Mouse (Mus musculus): ENCODE results near the gene P2rx4. TPM values are rescaled to one million over a fixed set of nuclear protein-coding genes. Genes with fewer than 3 reads are reported as not detected.

Gene P2rx4
- polyA plus RNA-seq, 1 experiment from 2014 or later, result 19.2 TPM

DNA sequence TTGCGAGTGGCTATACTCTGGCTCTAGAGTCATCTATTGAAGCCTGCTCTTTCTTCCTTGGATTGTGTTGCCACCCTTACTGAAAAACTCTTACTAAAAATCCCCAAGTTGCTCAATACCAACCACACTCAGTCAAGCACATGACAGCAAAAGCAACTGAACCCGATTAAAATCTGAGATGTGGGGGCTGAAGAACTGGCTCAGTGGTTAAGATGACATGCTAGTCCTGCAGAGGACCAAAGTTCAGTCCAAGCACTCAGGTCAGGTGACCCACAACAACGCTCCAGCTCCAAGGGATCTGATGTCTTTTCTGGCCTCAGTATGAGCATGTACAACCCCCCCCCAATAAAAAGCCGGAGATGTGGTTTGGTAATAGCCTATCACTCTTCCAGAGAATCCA, 2.8 kb upstream of the P2rx4 start:
- WGBS, result 83% methylated on average over 4 of the region's 4 CpGs

DNA sequence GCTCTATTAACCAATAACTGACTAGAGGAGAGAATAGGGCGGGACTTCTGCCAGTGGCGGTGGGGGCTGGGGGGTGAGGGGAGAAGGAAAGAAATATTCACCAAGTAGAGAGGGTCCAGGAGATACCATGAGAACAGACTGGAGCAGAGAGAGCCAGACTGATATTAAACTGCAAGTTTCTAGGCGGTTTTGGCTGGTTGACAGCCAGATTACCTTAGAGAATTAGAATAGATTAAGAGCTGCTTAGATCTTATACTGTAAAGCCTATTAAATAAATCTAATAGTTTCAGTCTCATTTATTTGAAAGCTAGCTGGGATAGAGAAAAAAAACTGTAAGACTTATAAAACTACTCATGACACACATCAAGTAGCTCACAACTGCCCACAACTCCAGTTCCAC, 2.2 kb upstream of the P2rx4 start:
- Histone ChIP-seq H3K4me2 (no peak overlapping the region), H3K36me3 (no peaks in the 10 kb centered on the region), H3K9ac (no peak overlapping the region), H3K4me1 (replicated peaks) (peaks cover 23% of the 10 kb centered on the region), H3K27ac (no peak overlapping the region), H3K4me3 (no peak overlapping the region), H3K9me3 (replicated peaks) (no peaks in the 10 kb centered on the region), H3K27me3 (no peaks in the 10 kb centered on the region)
- no peak for ATAC-seq (replicated peaks; ENCODE audit: insufficient number of reproducible peaks, insufficient read depth, low FRiP score, low read depth)
- 69% methylated on average over 3 of the region's 3 CpGs for WGBS

More for the DNA sequence above, 2.8 kb upstream of the P2rx4 start:
- H3K9me3 ChIP-seq (replicated peaks), result no peaks in the 10 kb centered on the region
- peaks cover 23% of the 10 kb centered on the region for H3K4me1 ChIP-seq (replicated peaks)
- H3K27ac ChIP-seq, result no peak overlapping the region
- H3K4me2 ChIP-seq, result no peak overlapping the region
- no peak for ATAC-seq (replicated peaks; ENCODE audit: insufficient number of reproducible peaks, insufficient read depth, low FRiP score, low read depth)
- no peak overlapping the region for H3K4me3 ChIP-seq
- no peaks in the 10 kb centered on the region for H3K27me3 ChIP-seq
- H3K36me3 ChIP-seq, result no peaks in the 10 kb centered on the region
- H3K9ac ChIP-seq, result no peak overlapping the region

DNA sequence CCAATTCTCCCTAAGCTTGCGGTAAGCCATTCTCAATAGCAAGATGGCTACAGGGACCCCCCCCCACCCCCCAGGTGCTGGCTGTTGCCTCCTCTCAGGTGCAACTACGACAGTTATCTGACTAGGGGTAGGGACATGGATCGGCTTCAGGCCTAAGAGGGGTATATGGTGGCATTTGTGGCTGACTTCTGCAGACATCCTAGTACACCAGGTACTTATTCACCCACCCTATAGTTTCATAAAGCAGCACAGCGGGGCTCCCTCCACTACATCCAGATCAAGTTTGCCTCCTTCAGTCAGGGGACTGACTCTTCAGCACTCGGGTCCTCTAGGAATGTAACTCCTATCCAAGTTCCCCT, 448 bp upstream of the P2rx4 start:
- Histone ChIP-seq H3K4me1 (replicated peaks) (peaks cover 23% of the 10 kb centered on the region), H3K27me3 (no peaks in the 10 kb centered on the region), H3K4me2 (peak overlapping the region; percentile 81), H3K27ac (peak overlapping the region; percentile 92), H3K4me3 (peak overlapping the region; percentile 78), H3K9ac (peak overlapping the region; percentile 63), H3K36me3 (no peaks in the 10 kb centered on the region), H3K9me3 (replicated peaks) (no peaks in the 10 kb centered on the region)
- peak; percentile 32; the same call in 1 of the 2 replicates for ATAC-seq (replicated peaks; ENCODE audit: insufficient number of reproducible peaks, insufficient read depth, low FRiP score, low read depth)
- WGBS, result 28% methylated on average over 5 of the region's 5 CpGs

DNA sequence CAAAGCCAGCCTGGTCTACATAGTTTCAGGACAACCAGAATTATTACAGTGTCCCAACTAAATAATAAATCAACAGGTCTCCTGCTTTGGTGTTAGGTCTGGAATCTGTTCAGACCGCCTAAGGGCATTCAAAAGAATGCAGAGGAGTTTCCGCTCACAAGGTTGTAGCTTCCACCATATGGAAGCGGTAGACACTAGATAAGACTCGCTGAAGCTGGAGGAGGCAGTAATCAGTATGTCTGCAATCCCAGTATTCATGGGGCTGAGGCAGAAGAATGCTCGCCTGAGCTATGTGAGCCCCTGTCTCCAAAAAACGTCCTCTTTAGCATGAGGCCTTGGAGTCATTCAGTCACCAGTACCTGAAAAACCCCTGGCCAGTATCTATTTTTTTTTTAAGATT, 1.5 kb downstream of the P2rx4 start:
- Histone ChIP-seq H3K9me3 (replicated peaks) (no peaks in the 10 kb centered on the region), H3K4me1 (replicated peaks) (peaks cover 23% of the 10 kb centered on the region), H3K36me3 (no peaks in the 10 kb centered on the region), H3K4me2 (peak overlapping the region; percentile 81; the same call in 1 of the 2 replicates), H3K9ac (no peak overlapping the region), H3K27me3 (no peaks in the 10 kb centered on the region), H3K4me3 (no peak overlapping the region), H3K27ac (peak overlapping the region; percentile 92; the same call in 1 of the 2 replicates)
- ATAC-seq (replicated peaks; ENCODE audit: insufficient number of reproducible peaks, insufficient read depth, low FRiP score, low read depth), result no peak
- WGBS, result 56% methylated on average over 6 of the region's 6 CpGs

DNA sequence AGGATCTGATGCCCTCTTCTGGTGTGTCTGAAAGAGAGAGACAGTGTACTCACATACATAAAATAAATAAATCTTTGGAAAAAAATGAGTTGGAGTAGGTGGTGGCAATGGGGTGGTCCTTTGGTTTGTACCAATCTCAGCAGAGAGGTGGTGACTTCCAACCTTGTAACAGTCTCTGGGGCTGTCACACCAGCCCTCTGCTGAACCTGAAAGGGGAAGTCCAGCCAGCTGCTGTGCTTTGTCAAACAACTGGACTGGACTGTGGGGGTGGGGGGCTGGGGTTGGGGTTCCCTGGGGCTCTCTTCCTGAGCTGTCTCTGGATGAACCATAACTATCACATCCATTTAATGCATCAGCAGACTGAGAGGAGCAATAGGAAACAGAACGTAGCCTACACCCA, 8.4 kb downstream of the P2rx4 start:
- WGBS, result 77% methylated on average over 1 of the region's 1 CpGs
- Histone ChIP-seq H3K36me3 (peaks cover 8% of the 10 kb centered on the region), H3K9ac (no peak overlapping the region), H3K4me1 (replicated peaks) (no peaks in the 10 kb centered on the region), H3K27ac (no peak overlapping the region), H3K4me3 (no peak overlapping the region), H3K4me2 (no peak overlapping the region), H3K27me3 (no peaks in the 10 kb centered on the region), H3K9me3 (replicated peaks) (no peaks in the 10 kb centered on the region; the same call in 1 of the 2 replicates)
- no peak for ATAC-seq (replicated peaks; ENCODE audit: insufficient number of reproducible peaks, insufficient read depth, low FRiP score, low read depth)

DNA sequence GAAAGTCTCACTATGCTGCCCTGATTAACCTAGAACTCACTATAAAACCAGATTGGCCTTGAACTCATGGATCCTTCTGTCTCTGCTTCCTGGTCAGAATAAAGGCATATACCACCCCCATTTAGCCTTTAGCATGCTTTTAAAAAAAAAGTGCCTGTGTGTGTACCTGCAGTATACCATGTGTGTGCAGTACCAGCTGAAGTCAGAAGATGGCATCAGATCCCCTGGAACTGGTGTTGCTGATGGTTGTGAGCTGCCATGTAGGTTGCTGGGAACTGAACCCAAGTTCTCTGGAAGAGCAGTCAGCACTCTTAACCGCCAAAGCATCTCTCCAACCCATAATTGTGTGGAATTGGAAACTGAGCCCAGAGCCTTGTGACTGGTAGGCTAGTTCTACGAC, 9.4 kb downstream of the P2rx4 start:
- Histone ChIP-seq H3K4me3 (no peak overlapping the region), H3K4me2 (no peak overlapping the region), H3K27ac (no peak overlapping the region), H3K4me1 (replicated peaks) (no peaks in the 10 kb centered on the region), H3K27me3 (no peaks in the 10 kb centered on the region), H3K9me3 (replicated peaks) (no peaks in the 10 kb centered on the region; the same call in 1 of the 2 replicates), H3K9ac (no peak overlapping the region), H3K36me3 (peaks cover 8% of the 10 kb centered on the region)
- no peak for ATAC-seq (replicated peaks; ENCODE audit: insufficient number of reproducible peaks, insufficient read depth, low FRiP score, low read depth)
- WGBS, result 97% methylated on average over 2 of the region's 2 CpGs

DNA sequence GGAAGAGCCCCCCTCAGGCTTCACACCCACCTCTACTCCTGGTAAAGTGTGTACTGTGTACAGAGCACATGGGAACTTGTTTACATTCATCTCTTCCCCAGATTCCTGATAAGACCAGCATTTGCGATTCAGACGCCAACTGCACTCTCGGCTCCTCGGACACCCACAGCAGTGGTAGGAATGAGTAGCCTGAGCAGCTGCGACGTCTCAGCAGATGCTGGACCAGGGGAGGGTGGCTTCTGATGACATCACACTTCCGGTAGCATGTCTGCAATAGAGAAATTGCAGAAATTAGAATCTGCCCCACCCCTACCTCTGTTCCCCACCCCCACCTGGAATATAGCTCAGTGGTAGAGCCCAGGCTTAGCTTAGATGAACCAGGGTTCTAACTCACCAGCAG, 11.1 kb downstream of the P2rx4 start:
- Histone ChIP-seq H3K4me1 (replicated peaks) (no peaks in the 10 kb centered on the region), H3K4me2 (no peak overlapping the region), H3K9ac (no peak overlapping the region), H3K36me3 (peaks cover 8% of the 10 kb centered on the region), H3K27ac (no peak overlapping the region), H3K9me3 (replicated peaks) (no peaks in the 10 kb centered on the region; the same call in 1 of the 2 replicates), H3K4me3 (no peak overlapping the region), H3K27me3 (no peaks in the 10 kb centered on the region)
- WGBS, result 58% methylated on average over 7 of the region's 7 CpGs
- ATAC-seq (replicated peaks; ENCODE audit: insufficient number of reproducible peaks, insufficient read depth, low FRiP score, low read depth), result 0 out of 2 replicates have a peak, but pooled peaks have one; percentile 18

DNA sequence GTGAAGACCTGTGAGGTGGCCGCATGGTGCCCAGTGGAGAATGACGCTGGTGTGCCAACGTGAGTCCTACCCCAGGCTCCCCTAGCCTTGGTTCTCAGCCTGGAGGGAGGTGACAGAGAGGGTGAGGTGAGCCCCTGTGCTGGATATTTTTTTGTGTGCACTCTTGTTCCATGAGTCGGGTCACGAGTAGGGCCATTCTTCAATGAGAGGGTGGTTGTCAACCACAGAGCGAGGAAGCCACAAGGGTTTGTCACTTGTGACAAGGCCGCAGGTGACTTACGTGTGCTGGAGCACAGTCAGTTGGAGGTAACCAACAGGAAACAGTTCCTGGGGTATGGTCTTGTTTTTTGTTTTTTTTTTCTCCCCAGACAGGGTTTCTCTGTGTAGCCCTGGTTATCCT, 11.8 kb downstream of the P2rx4 start:
- Histone ChIP-seq H3K4me3 (no peak overlapping the region), H3K4me2 (no peak overlapping the region), H3K27me3 (no peaks in the 10 kb centered on the region), H3K9ac (no peak overlapping the region), H3K27ac (no peak overlapping the region), H3K4me1 (replicated peaks) (no peaks in the 10 kb centered on the region), H3K36me3 (peaks cover 8% of the 10 kb centered on the region), H3K9me3 (replicated peaks) (no peaks in the 10 kb centered on the region; the same call in 1 of the 2 replicates)
- ATAC-seq (replicated peaks; ENCODE audit: insufficient number of reproducible peaks, insufficient read depth, low FRiP score, low read depth), result no peak
- WGBS, result 86% methylated on average over 8 of the region's 8 CpGs

DNA sequence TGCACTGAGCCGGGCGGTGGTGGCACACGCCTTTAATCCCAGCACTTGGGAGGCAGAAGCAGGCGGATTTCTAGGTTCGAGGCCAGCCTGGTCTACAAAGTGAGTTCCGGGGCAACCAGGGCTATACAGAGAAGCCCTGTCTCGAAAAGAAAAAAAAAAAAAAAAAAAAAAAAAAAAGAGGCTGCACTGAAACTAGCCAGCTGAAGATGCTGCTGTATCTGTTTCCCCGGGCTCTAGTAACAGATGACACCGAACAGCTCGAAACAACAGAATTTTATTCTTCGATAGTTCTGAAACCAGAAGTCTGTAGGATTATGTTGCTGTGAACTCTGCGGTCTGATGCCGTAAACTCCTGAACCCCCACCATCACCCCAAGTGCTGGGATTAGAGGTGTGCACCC, 18.1 kb downstream of the P2rx4 start:
- no peak for ATAC-seq (replicated peaks; ENCODE audit: insufficient number of reproducible peaks, insufficient read depth, low FRiP score, low read depth)
- H3K4me1 ChIP-seq (replicated peaks), result peaks cover 10% of the 10 kb centered on the region; the same call in 1 of the 2 replicates
- no peak overlapping the region for H3K4me2 ChIP-seq
- H3K27ac ChIP-seq, result no peak overlapping the region
- H3K36me3 ChIP-seq, result peaks cover 6% of the 10 kb centered on the region; the same call in 1 of the 2 replicates
- H3K9me3 ChIP-seq (replicated peaks), result no peaks in the 10 kb centered on the region
- H3K4me3 ChIP-seq, result no peak overlapping the region
- no peak overlapping the region for H3K9ac ChIP-seq
- no peaks in the 10 kb centered on the region for H3K27me3 ChIP-seq
- WGBS, result 86% methylated on average over 13 of the region's 13 CpGs

DNA sequence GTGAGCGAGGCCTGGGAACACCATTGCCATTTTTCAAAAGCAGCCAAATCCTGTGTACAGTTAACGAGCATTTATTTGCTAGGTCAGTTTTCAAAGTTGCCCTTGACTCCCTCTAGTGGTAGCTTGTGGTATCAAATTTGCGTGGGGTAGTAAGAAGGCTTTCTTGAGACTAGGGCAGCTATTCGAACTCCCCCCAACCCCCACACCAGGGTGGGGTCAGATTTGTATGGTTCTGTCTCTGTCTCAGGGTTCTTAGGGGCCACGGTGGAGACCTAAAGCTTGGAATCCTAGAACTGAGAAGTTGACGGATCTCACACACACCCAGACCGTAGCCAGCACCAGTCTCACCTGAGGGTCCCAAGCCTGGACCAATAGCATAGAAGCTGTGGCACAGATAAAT, 18.7 kb downstream of the P2rx4 start:
- no peak overlapping the region for H3K27ac ChIP-seq
- no peak overlapping the region for H3K4me2 ChIP-seq
- no peak overlapping the region for H3K4me3 ChIP-seq
- no peaks in the 10 kb centered on the region for H3K9me3 ChIP-seq (replicated peaks)
- 20% methylated on average over 7 of the region's 7 CpGs for WGBS
- peaks cover 6% of the 10 kb centered on the region; the same call in 1 of the 2 replicates for H3K36me3 ChIP-seq
- H3K27me3 ChIP-seq, result no peaks in the 10 kb centered on the region
- peak; percentile 19 for ATAC-seq (replicated peaks; ENCODE audit: insufficient number of reproducible peaks, insufficient read depth, low FRiP score, low read depth)
- peaks cover 14% of the 10 kb centered on the region; the same call in 1 of the 2 replicates for H3K4me1 ChIP-seq (replicated peaks)
- no peak overlapping the region for H3K9ac ChIP-seq

DNA sequence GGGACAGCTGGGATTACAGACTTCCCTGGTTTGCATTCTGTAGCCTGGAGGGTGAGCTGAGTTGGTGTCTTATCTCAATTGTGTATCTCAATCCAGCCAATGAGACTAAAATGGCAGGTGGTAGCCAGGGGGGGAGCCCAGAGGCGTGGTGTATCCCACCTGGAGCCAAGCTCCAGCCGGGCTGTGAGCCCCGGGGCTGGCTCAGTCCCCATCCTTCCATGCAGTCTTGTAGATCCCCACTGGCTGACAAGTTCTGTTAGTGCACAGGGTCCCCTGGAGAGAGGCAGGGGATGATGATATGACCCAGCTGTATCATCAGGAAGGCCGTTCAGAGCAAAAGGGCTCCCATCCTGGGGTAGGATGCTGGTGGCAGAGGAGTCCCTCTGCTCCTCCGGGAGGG, 19.3 kb downstream of the P2rx4 start:
- Histone ChIP-seq H3K9me3 (replicated peaks) (no peaks in the 10 kb centered on the region), H3K27me3 (no peaks in the 10 kb centered on the region), H3K4me1 (replicated peaks) (peaks cover 18% of the 10 kb centered on the region), H3K27ac (no peak overlapping the region), H3K9ac (no peak overlapping the region), H3K4me2 (no peak overlapping the region), H3K4me3 (no peak overlapping the region), H3K36me3 (peaks cover 6% of the 10 kb centered on the region; the same call in 1 of the 2 replicates)
- 72% methylated on average over 5 of the region's 5 CpGs for WGBS
- ATAC-seq (replicated peaks; ENCODE audit: insufficient number of reproducible peaks, insufficient read depth, low FRiP score, low read depth), result no peak

DNA sequence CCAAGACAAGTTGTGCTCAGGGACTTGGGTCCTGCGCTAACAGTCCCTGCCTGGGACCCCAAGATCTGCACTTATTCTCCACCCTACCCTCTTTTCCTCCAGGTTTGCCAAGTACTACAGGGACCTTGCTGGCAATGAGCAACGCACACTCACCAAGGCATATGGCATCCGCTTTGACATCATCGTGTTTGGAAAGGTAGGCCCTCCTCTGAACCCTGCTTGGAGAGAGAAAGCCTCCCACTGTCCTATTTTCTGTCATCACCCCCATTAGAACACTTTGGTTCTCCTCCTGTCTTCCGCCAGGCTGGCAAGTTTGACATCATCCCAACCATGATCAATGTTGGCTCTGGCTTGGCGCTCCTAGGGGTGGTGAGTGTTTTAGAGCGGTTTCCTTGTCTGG, 19.8 kb downstream of the P2rx4 start:
- WGBS, result 93% methylated on average over 7 of the region's 7 CpGs
- ATAC-seq (replicated peaks; ENCODE audit: insufficient number of reproducible peaks, insufficient read depth, low FRiP score, low read depth), result no peak
- H3K36me3 ChIP-seq, result peaks cover 6% of the 10 kb centered on the region; the same call in 1 of the 2 replicates
- H3K9ac ChIP-seq, result no peak overlapping the region
- peaks cover 22% of the 10 kb centered on the region for H3K4me1 ChIP-seq (replicated peaks)
- no peaks in the 10 kb centered on the region for H3K9me3 ChIP-seq (replicated peaks)
- no peak overlapping the region for H3K27ac ChIP-seq
- no peak overlapping the region for H3K4me2 ChIP-seq
- no peak overlapping the region for H3K4me3 ChIP-seq
- no peaks in the 10 kb centered on the region for H3K27me3 ChIP-seq

Data from heart, embryonic 15.5 days (tissue).